Mouse (Mus musculus): Measurements from ENCODE around the gene Rictor. TPM values are rescaled to one million over a fixed set of nuclear protein-coding genes. Genes with fewer than 3 reads are reported as not detected.
A peak's percentile ranks its signal among the peaks of the same experiment; 100 is the strongest.
"Not testable (repeated sequence)": the region's sequence is repeated elsewhere in the genome, so short reads cannot be mapped to it uniquely, and the experiment has no call there.

Gene Rictor
- polyA plus RNA-seq, 1 experiment from 2014 or later: 39.8 TPM

GRCm38 (mm10) chr15:6742337-6743025 lies 34.3 kb downstream of the Rictor start:
- H3K27ac ChIP-seq: no peak overlapping the region
- H3K4me3 ChIP-seq (replicated peaks): no peak overlapping the region
- H3K9ac ChIP-seq: no peak overlapping the region
- no peaks in the 10 kb centered on the region for H3K27me3 ChIP-seq
- no peak overlapping the region for H3K4me2 ChIP-seq
- ATAC-seq (replicated peaks; ENCODE audit: low FRiP score): no peak
- 73% methylated on average over 13 of the region's 13 CpGs for WGBS
- H3K9me3 ChIP-seq (replicated peaks): no peaks in the 10 kb centered on the region
- H3K36me3 ChIP-seq: peaks cover 28% of the 10 kb centered on the region
- peaks cover 3% of the 10 kb centered on the region; the same call in 1 of the 2 replicates for H3K4me1 ChIP-seq

- H3K27ac ChIP-seq: no peak overlapping the region
- 18% methylated on average over 8 of the region's 8 CpGs for WGBS
- H3K4me2 ChIP-seq: no peak overlapping the region
- ATAC-seq (replicated peaks; ENCODE audit: low FRiP score): no peak
- no peaks in the 10 kb centered on the region for H3K9me3 ChIP-seq (replicated peaks)
- H3K27me3 ChIP-seq: no peaks in the 10 kb centered on the region
- H3K9ac ChIP-seq: no peak overlapping the region
- H3K4me3 ChIP-seq (replicated peaks): no peak overlapping the region
- H3K4me1 ChIP-seq: peaks cover 3% of the 10 kb centered on the region; the same call in 1 of the 2 replicates
- H3K36me3 ChIP-seq: peaks cover 32% of the 10 kb centered on the region
Measured at GRCm38 (mm10) chr15:6743723-6744122, 35.5 kb downstream of the Rictor start.

GRCm38 (mm10) chr15:6746301-6746983 lies 38.3 kb downstream of the Rictor start:
- not testable (repeated sequence) for H3K4me2 ChIP-seq; H3K9ac ChIP-seq; H3K9me3 ChIP-seq (replicated peaks); H3K27me3 ChIP-seq; ATAC-seq (replicated peaks; ENCODE audit: low FRiP score); H3K4me3 ChIP-seq (replicated peaks); H3K27ac ChIP-seq; H3K4me1 ChIP-seq
- WGBS: 69% methylated on average over 8 of the region's 8 CpGs
- peaks cover 37% of the 10 kb centered on the region for H3K36me3 ChIP-seq

- no peaks in the 10 kb centered on the region for H3K9me3 ChIP-seq (replicated peaks)
- peaks cover 3% of the 10 kb centered on the region; the same call in 1 of the 2 replicates for H3K4me1 ChIP-seq
- H3K36me3 ChIP-seq: peaks cover 37% of the 10 kb centered on the region
- no peak overlapping the region for H3K9ac ChIP-seq
- H3K27ac ChIP-seq: no peak overlapping the region
- no peak overlapping the region for H3K4me2 ChIP-seq
- no peak for ATAC-seq (replicated peaks; ENCODE audit: low FRiP score)
- 84% methylated on average over 9 of the region's 9 CpGs for WGBS
- H3K4me3 ChIP-seq (replicated peaks): no peak overlapping the region
- no peaks in the 10 kb centered on the region for H3K27me3 ChIP-seq
Measured at GRCm38 (mm10) chr15:6747001-6747400, 38.8 kb downstream of the Rictor start.

GRCm38 (mm10) chr15:6754400-6754799 lies 46.2 kb downstream of the Rictor start:
- Histone ChIP-seq H3K9ac (no peak overlapping the region), H3K27me3 (no peaks in the 10 kb centered on the region), H3K4me2 (no peak overlapping the region), H3K4me1 (no peaks in the 10 kb centered on the region), H3K4me3 (replicated peaks) (no peak overlapping the region), H3K36me3 (peaks cover 36% of the 10 kb centered on the region), H3K9me3 (replicated peaks) (no peaks in the 10 kb centered on the region), H3K27ac (no peak overlapping the region)
- peak; percentile 43; the same call in 1 of the 2 replicates for ATAC-seq (replicated peaks; ENCODE audit: low FRiP score)
- WGBS: 59% methylated on average over 2 of the region's 2 CpGs

GRCm38 (mm10) chr15:6772265-6772664 lies 64.1 kb downstream of the Rictor start:
- no peaks in the 10 kb centered on the region for H3K9me3 ChIP-seq (replicated peaks)
- no peak overlapping the region for H3K27ac ChIP-seq
- H3K27me3 ChIP-seq: no peaks in the 10 kb centered on the region
- 85% methylated on average over 3 of the region's 3 CpGs for WGBS
- ATAC-seq (replicated peaks; ENCODE audit: low FRiP score): no peak
- no peak overlapping the region for H3K4me2 ChIP-seq
- H3K4me1 ChIP-seq: no peaks in the 10 kb centered on the region
- H3K4me3 ChIP-seq (replicated peaks): no peak overlapping the region
- H3K9ac ChIP-seq: no peak overlapping the region
- H3K36me3 ChIP-seq: peaks cover 76% of the 10 kb centered on the region

GRCm38 (mm10) chr15:6786212-6786611 lies 78.0 kb downstream of the Rictor start:
- Histone ChIP-seq H3K4me2 (no peak overlapping the region), H3K4me3 (replicated peaks) (no peak overlapping the region), H3K27ac (no peak overlapping the region), H3K4me1 (no peaks in the 10 kb centered on the region), H3K9ac (no peak overlapping the region), H3K27me3 (no peaks in the 10 kb centered on the region), H3K9me3 (replicated peaks) (no peaks in the 10 kb centered on the region), H3K36me3 (peaks cover 85% of the 10 kb centered on the region)
- 89% methylated on average over 10 of the region's 10 CpGs for WGBS
- no peak for ATAC-seq (replicated peaks; ENCODE audit: low FRiP score)

- Histone ChIP-seq H3K4me3 (replicated peaks) (no peak overlapping the region), H3K9ac (no peak overlapping the region), H3K4me1 (no peaks in the 10 kb centered on the region), H3K4me2 (no peak overlapping the region), H3K27me3 (no peaks in the 10 kb centered on the region), H3K36me3 (peaks cover 83% of the 10 kb centered on the region), H3K9me3 (replicated peaks) (no peaks in the 10 kb centered on the region), H3K27ac (no peak overlapping the region)
- ATAC-seq (replicated peaks; ENCODE audit: low FRiP score): no peak
- WGBS: 92% methylated on average over 10 of the region's 10 CpGs
Measured at GRCm38 (mm10) chr15:6787236-6787635, 79.1 kb downstream of the Rictor start.

GRCm38 (mm10) chr15:6790011-6790410 lies 81.8 kb downstream of the Rictor start:
- peaks cover 88% of the 10 kb centered on the region for H3K36me3 ChIP-seq
- no peak for ATAC-seq (replicated peaks; ENCODE audit: low FRiP score)

GRCm38 (mm10) chr15:6791648-6792047 lies 83.5 kb downstream of the Rictor start:
- H3K4me3 ChIP-seq (replicated peaks): no peak overlapping the region
- H3K27me3 ChIP-seq: no peaks in the 10 kb centered on the region
- no peak overlapping the region for H3K4me2 ChIP-seq
- H3K9me3 ChIP-seq (replicated peaks): no peaks in the 10 kb centered on the region
- no peak overlapping the region for H3K9ac ChIP-seq
- no peak for ATAC-seq (replicated peaks; ENCODE audit: low FRiP score)
- 91% methylated on average over 11 of the region's 11 CpGs for WGBS
- H3K4me1 ChIP-seq: no peaks in the 10 kb centered on the region
- H3K36me3 ChIP-seq: peaks cover 91% of the 10 kb centered on the region
- no peak overlapping the region for H3K27ac ChIP-seq

More at GRCm38 (mm10) chr15:6790011-6790410, 81.8 kb downstream of the Rictor start:
- no peaks in the 10 kb centered on the region for H3K27me3 ChIP-seq
- WGBS: 89% methylated on average over 7 of the region's 7 CpGs
- H3K27ac ChIP-seq: no peak overlapping the region
- no peaks in the 10 kb centered on the region for H3K9me3 ChIP-seq (replicated peaks)
- H3K4me2 ChIP-seq: no peak overlapping the region
- H3K9ac ChIP-seq: no peak overlapping the region
- no peaks in the 10 kb centered on the region for H3K4me1 ChIP-seq
- no peak overlapping the region for H3K4me3 ChIP-seq (replicated peaks)

- no peak for ATAC-seq (replicated peaks; ENCODE audit: low FRiP score)
- H3K27ac ChIP-seq: no peak overlapping the region
- H3K4me1 ChIP-seq: no peaks in the 10 kb centered on the region
- no peaks in the 10 kb centered on the region for H3K9me3 ChIP-seq (replicated peaks)
- peaks cover 93% of the 10 kb centered on the region for H3K36me3 ChIP-seq
- no peak overlapping the region for H3K4me3 ChIP-seq (replicated peaks)
- no peaks in the 10 kb centered on the region for H3K27me3 ChIP-seq
- WGBS: 85% methylated on average over 7 of the region's 7 CpGs
- no peak overlapping the region for H3K9ac ChIP-seq
- no peak overlapping the region for H3K4me2 ChIP-seq
Measured at GRCm38 (mm10) chr15:6792846-6793245, 84.7 kb downstream of the Rictor start.

GRCm38 (mm10) chr15:6801212-6801611 lies 93.0 kb downstream of the Rictor start:
- H3K9ac ChIP-seq; ATAC-seq (replicated peaks; ENCODE audit: low FRiP score); H3K9me3 ChIP-seq (replicated peaks); H3K27me3 ChIP-seq; H3K4me2 ChIP-seq; H3K4me1 ChIP-seq; H3K4me3 ChIP-seq (replicated peaks); H3K27ac ChIP-seq: not testable (repeated sequence)
- H3K36me3 ChIP-seq: peaks cover 37% of the 10 kb centered on the region
- WGBS: 96% methylated on average over 8 of the region's 8 CpGs
